Mouse (Mus musculus) skeletal muscle tissue, adult 2 months (tissue): ENCODE measurements around the gene Ptma.
"Not testable (repeated sequence)": the region's sequence is repeated elsewhere in the genome, so short reads cannot be mapped to it uniquely, and the experiment has no call there.

ENCODE experiments used
- DNase-seq: peaks from one replicate; pipeline ENCODE4 v3.0.0-alpha.2; 2012; ENCODE audit warnings: low read depth, low spot score

Ptma gene

DNA sequence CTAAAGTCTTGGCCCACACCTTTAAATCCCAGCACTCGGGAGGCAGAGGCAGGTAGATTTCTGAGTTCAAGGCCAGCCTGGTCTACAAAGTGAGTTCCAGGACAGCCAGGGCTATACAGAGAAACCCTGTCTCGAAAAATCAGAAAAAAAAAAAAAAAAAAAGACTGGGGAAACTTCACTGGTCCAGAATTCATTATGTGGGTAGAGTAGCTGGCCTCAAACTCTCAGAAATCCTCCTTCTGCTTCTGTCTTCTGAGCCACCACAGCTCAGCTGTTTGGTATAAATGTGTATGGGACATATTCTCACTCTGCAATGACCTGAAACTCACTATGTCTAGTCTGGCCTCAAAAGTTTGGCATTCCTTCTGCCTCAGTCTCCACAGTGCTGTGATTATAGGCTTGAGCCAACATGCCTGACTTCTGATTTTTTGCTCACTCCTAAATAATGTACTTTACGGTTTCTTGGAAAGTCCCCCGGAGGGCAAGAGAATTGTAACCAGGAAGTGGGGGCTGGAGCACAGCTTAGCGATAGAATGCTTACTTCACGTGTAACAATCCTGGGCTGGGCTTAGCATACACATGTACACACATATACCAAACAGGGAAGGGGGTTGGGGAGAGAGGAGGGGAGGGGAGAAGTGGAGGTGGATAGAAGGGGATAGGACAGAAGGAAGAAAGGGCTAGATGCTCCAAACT lies 10.7 kb upstream of the Ptma start:
- no peak for DNase-seq

DNA sequence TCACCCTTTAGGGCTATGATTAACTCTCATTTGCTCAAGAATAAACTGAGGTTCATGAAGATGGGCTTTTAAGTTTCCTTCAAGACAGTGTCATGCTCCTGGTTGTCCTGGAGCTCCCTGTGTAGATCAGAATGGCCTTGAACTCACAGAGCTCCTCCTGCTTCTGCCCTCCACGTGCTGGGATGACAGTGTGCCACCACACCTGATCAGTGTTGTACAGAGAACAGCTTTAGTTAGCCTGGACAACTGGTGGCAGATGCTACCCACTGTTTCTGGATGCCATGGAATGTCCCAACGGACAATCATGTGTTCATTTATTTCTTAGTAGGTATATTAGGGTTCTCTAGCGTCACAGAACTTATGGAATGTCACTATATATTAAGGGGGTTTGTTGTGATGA lies 9.4 kb upstream of the Ptma start:
- no peak for DNase-seq

DNA sequence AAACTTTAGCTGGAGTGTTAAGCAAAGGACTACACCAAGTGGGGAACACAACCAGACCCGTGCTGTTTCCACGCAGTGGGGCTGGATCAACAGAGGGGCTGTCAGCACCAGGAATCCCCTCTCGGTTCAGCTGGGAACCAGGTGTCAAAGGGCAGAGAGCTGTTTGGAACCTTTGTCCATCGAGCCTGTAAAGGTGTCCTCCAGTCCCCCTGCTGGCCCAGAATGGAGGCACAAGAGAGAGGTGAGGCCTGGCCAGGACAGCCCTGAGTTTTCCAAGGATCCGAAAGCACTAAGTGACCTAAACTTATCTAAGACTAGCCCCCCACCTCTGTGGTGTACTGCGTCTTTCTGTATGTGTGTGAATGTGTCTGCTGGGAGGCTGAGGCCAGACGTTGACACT lies 6.2 kb upstream of the Ptma start:
- no peak for DNase-seq

DNA sequence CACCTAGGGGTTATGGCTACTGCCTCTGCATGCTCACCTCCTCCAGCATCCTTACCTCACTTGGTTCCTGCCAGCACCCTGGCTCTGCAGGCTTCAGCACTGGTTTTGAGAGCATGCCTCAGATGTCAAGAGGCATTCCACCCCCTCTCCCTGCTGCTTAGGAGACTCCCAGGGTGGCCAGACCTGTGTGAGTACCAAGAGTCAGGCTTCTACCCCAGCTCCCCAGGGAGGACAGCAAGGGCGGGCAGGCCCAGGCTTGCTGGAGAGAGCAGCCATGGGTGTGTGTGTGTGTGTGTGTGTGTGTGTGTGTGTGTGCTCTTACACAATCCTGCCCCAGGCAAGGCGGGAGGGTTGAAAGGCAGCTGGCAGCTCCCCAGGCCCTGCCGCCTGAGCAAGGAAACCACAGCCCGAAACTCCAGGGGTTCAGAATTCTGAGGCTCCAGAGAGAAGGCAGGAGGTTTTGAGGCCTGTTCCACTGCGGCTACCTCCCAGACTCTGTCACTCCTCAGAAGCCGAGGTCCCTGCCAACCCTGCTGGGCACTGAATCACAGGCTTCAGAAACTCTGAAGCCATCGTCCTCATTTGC lies 4.1 kb upstream of the Ptma start:
- no peak for DNase-seq

DNA sequence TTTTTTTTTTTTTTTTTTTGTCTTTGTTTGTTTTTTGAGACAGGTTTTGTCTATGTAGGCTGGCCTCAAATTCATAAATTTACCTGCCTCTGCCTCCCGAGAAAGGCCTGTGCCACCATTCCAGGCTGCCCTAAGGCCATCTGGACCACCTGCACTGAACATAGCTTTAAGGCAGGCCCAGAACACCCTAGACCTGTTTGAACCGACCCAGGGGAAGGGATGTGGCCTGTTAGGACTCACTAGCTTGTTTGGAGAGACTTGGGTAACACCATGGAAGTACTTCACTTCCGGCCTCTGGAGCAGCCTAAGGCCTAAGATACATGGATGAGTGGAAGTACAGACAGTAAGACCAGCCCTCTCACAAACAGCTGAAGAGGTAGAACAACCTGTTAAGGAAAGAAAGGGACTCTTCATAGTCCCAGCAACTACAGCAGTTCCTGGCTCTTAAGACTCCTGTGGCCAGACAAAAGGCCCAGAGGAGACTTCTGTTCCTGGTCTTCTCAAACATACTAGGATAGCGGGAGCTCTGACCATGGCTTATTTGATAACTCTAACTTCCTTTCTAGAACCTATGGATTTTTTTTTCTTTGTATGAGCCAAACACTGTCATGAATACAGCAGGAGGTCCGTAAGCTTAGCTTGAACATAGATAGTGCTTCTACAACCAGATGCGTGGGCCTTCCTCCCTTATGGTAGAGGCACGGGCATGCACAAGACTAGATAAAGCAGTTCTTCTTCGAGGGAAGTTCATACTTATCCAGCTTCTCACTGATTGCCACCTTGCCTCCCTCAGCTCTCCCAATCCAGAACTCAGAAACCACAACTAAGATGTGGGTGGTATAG lies 2.5 kb upstream of the Ptma start:
- no peak for DNase-seq

DNA sequence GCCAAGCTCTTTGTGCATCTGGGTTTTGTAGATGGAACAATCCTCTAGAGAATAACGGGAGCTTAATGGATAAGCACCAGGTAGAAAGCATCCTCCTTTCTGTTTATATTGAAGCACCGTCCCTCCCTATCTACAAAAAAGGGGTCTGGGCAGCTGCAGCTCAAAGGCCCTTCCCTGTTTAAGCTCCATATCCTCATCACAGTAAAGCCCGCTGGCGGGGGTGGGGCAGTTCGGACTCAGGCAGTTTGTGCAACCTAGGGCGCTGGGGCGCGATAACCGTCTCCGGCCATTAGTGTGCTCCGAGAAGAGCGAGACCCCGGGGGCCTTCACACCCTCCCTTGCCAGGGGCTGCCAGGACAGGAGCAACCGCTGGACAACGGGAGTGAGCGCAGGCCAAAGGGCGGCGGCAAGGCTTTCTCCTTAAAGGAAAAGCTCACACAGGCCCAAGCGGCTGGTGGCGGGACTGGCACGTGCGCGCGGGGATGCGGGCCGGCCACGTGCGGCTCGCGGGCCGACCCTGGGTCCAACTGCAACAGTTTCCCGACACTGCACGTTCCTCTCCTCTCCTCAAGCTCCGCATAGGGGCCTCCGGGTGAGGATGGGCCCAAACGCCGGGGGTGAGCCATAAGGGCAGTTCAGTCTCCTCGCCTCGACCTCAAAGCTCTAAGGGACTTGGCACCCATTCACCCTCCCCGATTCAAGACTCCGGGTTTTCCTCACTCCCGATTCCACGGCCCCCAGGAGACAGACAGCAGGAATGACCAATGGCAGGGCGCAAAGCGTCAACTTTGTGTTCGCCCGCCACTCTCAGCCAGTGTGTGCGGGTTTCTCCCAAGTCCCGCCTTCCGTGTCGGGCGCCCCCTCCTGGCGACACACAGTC lies 1.7 kb upstream of the Ptma start:
- DNase-seq = peak; percentile 99

DNA sequence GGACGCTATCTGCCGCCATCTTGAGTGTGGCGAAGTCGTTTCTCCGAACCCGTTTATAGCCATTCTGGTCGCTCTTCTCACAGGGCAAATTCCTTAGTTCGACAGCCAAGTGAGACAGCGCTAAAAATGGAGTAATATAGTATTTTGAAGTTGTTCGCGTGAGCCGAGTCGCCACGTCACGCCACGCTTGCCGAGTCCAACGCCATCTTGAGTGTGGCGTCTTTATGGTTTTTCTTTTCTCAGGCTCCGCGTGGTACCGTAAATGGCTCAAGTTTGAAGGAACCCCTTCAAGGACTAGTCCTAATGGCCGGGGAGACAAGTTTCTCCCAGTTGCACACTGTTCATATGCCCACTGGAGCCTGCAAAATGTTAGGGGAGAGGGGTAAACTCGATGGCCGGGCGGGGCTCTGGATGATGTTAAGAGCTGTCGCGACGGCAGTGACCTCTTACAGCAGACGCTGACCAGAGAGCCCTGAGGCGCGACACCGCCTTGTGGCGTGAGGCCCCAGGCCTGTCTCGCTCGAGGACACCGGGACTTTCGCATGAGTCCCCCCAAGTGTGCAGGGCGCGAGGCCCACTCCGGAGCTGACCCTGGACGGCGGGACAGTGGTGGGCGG lies 919 bp upstream of the Ptma start:
- peak; percentile 71 for DNase-seq

DNA sequence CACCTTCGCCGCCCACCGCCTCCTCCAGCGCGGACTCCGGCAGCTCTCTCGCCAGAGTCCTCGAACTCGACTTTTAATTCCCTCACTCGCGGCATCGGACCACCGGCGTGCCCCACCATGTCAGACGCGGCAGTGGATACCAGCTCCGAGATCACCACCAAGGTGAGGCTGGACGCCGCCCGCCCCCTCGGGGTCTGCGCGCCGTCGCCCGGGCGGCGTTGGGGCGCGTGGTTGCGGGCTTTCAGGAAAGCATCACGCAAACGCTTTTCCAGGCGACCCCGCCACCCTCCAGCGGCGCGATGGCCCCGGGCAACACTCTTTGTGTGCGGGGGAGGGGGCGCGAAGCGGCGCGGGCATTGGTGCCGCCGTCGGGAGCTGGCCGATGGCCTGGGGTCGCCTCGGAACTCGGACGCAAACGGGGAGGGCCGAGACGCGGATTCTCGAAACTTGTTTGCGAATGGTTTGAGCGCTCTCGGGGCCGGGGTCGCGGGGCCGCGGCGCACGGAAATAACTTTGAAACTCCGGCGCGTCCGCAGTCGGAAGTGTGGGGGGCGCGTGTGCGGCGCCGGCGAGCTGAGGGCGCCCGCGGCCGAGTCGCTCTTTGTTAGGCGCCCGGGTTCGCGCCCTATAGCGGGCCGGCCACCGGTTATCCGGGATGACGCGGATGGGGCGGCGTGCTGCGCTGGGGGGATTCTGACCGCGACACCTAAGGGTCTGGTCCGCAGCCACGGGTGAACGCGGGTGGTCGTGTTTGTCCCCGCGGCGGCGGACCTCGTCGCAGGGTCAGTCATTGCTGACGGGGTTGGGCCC lies 468 bp downstream of the Ptma start:
- DNase-seq = no peak

DNA sequence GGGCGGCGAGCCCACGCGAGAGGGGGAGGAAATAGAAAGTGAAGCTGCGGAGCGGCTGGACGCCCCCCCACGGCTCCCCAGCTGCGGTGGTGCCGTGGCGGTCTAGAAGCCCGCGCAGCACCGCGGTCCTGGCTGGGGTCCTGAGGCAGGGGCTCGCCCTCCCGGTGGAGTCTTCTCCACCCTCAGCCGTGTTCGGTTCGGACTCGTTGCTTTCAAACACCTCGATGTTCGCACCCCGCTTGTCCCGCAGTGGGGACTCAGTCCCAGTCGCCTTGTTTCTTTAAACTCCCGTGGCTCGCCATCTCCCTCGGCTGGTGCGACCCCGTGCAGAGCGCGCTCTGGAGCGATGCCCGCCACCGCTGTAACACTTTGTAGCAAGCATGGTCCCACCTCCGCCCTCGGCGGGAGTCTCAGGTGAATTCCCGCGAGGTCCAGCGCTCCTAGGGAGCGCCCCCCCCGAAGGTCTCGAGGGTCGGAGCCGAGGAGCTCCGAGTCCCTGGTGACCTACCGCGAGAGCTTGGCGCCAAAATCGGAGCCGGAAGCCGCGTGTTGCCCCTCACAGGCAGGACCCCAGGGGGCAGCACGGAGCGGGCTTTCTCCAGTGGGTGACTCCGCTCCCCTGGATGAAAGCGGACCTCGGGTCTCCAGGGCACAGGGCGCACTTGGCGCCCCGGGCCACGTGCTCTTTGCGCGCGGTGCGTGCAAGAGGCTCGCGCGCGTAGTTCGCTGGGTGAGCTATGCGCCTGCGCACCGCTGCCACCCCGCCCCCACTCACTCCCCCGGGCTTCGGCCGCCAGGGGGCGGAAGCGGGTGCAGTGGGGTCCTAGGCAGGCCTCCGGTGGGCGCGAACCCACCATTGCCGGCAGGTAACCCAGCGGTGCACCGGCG lies 1.3 kb downstream of the Ptma start:
- DNase-seq = peak; percentile 78

DNA sequence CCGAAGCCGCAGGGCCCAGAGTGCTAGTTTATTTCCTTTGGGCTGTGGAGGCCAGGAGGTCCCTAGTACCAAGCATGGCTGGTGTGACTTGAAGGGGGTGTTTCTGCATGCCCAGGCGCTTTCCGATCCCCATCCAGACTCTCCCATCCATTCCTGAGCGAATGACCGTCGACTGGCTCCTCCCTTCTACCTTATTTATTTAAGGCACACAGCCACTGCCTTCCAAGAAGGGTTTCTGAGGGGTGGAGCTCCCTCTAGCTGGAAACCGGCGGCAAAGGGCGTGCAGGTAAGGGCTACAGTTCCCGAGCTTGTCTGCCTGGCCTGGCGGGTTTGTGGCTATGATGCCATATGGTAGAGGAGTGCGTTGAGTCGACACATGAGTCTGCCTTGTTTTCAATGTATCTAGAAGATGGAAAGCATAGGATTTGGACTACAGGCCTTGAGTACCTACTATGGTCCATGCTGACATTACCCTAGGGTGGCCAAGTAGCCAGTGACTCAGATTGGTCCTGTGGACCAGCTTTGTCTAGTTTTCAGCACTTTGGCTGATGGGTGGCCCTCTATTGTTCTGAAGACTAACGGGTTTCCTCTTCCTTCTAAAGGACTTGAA lies 2.1 kb downstream of the Ptma start:
- no peak for DNase-seq

DNA sequence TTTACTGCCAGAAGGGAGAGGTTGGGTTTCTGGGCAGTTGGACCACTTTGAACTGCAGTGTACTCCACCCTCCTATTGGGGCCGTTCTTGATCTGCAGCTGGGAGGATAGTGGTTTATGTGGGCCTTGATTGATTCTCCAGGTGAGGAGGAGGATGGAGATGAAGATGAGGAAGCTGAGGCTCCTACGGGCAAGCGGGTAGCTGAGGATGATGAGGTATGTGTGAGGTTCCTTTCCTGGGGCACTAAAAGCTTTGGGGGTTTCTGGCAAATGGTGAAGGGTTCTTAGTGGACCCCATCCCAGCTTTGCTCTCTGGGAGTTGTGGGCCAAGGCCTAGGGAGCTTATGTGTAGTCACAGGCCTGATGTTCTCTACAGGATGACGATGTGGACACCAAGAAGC lies 3.1 kb downstream of the Ptma start:
- no peak for DNase-seq

DNA sequence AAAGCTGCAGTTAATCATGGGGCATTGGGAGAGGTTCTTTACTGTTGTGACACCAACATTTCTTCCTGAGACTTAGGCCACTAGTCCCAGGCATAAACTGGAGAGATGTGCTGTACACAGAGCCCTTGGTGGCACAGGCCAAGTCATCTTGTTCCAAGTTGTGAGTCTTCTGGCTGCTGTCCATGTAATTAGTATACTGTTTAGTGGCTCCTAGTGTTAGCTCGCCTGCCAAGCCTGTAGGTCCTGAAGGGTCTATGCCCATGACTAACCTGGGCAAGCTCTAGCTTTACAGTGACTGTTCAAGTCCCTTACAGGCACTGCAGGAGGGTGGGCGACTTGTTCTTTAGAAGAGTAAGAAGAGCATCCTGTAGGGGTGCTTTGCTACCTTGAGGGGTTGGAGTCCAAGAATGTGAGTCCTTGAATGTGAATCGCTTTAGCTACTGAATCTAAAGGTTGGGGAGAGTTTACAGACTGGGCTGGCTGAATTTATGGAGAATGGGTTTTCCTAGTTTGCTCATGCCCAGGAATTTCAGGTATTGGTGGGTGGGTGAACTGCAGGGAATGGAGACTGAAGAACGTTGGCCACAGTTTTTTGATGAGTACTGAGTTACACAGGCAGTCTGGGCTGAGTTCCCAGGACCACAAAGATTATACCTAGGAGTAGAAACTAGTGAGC lies 4.5 kb downstream of the Ptma start:
- DNase-seq = no peak

DNA sequence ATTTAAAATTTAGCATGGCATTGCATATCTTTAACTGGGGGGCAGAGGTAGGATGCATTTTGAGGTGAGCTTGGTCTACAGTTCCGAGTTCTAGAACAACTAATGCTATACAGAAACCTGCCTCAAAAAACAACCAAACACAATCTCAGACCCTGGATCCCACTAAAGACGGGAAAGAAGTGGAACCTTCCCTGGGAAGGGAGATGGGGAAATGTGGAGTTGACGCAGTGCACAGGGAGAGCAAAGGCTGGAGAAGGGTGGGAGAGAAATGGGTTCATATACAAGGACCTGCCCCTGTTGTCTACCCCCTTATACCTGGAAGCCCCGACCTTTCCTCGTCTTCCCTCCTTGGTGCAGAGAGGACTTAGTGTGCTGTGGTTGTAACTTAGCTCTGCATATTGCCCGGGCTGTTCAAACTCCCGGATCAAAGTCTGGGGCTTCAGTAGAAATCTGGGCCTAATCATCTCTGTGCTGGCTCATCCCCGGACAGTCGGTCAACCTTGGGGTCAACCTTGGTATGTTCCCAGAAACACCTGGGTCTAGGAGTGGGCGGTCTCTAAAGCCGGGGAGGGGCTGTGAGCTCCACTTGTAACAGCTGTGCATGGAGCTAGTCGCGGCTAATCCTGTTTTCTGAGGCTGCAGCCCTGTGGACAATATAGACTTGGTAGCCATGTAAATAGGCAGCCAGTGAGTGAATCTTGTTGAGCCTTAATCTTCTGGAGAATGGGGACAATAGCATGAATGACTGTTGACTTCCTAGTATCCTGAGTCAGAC lies 5.2 kb downstream of the Ptma start:
- no peak for DNase-seq

DNA sequence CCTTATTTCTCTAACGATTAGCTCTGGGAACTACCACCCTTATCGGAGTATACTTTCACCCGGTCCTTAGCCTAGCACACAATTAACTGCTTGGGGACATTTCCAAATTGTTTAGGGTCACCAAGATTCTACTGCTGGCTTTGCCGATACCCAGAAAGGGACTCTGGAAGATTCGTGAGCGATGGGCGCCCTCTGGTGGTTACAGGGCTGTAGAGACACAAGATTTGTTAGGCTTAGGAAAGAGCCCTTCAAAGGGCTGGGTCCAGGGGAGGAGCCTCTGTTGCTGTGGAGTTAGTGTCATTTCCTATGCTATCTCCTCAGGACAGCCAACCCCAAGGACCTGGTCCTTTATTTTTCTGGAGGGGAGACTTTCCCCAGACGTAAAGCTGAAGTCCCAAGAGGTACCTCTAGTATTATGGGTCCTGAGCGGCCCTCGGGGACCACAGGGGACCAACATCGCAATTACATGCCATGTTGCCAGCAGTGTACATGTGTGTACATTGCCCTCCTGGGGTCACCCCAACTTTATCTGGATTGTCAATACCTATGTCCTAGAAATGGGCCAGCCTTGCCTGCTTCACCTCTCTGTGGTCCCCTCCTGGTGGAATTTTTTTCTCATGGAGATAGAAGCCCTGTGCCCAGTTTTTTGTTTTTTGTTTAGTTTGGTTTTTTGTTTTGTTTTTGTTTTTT lies 6.0 kb downstream of the Ptma start:
- peak; percentile 86 for DNase-seq

DNA sequence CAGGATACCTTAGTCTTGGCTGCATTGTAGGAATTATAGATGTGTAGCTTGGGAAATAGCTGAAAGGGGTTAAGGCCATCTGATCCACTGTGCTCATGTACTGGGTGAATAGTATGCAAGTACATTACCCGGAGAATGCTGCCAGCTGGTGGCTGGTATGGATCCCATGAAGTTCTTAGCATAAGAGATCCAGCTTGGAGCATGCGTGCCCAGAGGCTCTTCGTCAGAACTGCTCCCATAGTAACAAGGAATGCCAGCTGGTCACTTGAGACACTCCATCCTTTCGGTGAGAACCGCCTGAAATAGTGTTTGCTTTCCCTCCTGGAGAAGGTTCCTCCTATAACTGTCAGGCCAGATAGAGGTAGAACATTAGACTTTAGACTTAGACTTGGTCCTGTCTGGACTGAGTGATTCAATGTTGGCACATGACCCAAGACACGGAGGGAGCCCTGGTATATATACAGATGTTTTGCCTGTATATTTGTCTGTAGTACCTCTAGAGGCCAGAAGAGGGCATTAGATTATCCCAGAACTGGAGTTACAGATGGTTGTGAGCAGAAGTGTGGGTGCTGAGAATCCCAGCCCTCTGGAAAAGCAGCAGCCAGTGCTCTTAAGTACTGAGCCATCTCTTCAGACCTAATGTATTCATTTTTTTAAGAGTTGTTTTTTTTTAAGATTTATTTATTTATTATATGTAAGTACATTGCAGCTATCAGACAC lies 7.0 kb downstream of the Ptma start:
- no peak for DNase-seq

DNA sequence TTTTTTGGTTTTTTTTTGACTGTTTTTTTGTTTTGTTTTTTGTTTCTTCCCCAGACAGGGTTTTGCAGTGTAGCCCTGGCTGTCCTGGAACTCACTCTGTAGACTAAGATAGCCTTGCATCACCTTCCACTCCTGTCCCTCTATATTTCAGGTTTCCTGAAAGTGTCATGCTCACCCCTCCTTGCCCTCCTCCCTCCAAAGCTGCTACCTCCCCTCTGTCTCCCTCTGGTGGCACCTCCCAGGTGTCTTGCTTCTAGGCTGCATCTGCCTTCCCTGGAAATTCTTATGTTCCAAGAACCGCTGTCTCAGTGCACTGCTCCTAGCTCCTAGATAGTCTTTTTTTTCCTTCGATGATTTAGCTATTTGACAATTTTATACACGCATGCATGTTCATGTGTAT lies 11.9 kb downstream of the Ptma start:
- DNase-seq = no peak

DNA sequence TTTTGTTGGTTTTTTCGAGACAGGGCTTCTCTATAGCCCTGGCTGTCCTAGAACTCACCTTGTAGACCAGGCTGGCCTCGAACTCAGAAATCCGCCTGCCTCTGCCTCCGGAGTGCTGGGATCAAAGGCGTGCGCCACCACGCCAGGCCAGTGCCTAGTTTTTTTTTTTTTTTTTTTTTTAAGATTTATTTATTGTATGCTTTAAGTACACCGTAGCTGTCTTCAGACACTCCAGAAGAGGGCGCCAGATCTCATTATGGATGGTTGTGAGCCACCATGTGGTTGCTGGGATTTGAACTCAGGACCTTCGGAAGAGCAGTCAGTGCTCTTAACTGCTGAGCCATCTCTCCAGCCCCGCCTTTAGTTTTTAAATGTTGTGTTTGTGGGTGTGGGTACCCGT lies 13.1 kb downstream of the Ptma start:
- DNase-seq = not testable (repeated sequence)
